Mouse (Mus musculus) kidney, adult 2 months (tissue): ENCODE data around the gene Galnt14.

Source experiments
- CTCF ChIP-seq: fragments of 200-500 bp; conservative IDR thresholded peaks from 2 replicates; pipeline ENCODE4 v1.5.1; 2011; ENCODE audit warnings: low read depth, mild to moderate bottlenecking, control low read depth, low read length, moderate library complexity, mixed read lengths; ENCODE audit not compliant: insufficient read depth, insufficient read length
- POLR2A ChIP-seq: fragments of 200-500 bp; IDR thresholded peaks from one replicate; pipeline ENCODE4 v1.6.1; 2011; ENCODE audit warnings: low read depth, low read length, control low read depth

DNA sequence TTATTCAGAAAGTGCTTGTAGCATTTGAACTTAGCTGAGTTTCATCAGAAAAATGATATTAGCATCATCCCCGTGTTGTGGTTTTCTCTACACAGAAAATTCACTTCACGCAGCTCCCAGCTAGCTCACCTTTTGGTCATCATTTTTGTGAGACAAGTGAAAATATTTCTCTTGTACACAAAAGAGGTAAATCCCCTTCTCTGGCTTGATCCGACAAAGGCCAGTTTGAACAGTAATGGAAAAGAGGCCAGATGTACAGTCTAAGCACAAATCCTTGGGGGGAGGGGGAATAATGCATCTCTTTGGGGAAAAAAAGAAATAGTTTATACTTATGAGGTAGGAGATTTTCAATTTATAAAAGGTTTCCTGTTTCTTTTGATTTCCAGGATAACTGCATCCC lies 6.4 kb upstream of the Galnt14 start:
- TF ChIP-seq POLR2A = no peak
- no peak for TF ChIP-seq CTCF
